Mouse (Mus musculus): Measurements from ENCODE around the gene Anapc15-ps.

Gene Anapc15-ps

GRCm38 (mm10) chr10:95667371-95668030 lies 5.8 kb downstream of the Anapc15-ps start:
- DNase-seq (ENCODE audit: low read depth) = no peak

GRCm38 (mm10) chr10:95666791-95667190 lies 6.5 kb downstream of the Anapc15-ps start:
- DNase-seq (ENCODE audit: low read depth) = no peak

- no peak for DNase-seq (ENCODE audit: low read depth)
Observed at GRCm38 (mm10) chr10:95665426-95665990, 7.7 kb downstream of the Anapc15-ps start.

- DNase-seq (ENCODE audit: low read depth) = no peak
Observed at GRCm38 (mm10) chr10:95664613-95665012, 8.6 kb downstream of the Anapc15-ps start.

- DNase-seq (ENCODE audit: low read depth) = no peak
Observed at GRCm38 (mm10) chr10:95660356-95660755, 12.9 kb downstream of the Anapc15-ps start.

GRCm38 (mm10) chr10:95659471-95660150 lies 13.6 kb downstream of the Anapc15-ps start:
- no peak for DNase-seq (ENCODE audit: low read depth)

GRCm38 (mm10) chr10:95658836-95659343 lies 14.4 kb downstream of the Anapc15-ps start:
- no peak for DNase-seq (ENCODE audit: low read depth)

GRCm38 (mm10) chr10:95656236-95657225 lies 16.7 kb downstream of the Anapc15-ps start:
- no peak for DNase-seq (ENCODE audit: low read depth)

- no peak for DNase-seq (ENCODE audit: low read depth)
Observed at GRCm38 (mm10) chr10:95652131-95652530, 21.1 kb downstream of the Anapc15-ps start.

GRCm38 (mm10) chr10:95648326-95648888 lies 24.8 kb downstream of the Anapc15-ps start:
- DNase-seq (ENCODE audit: low read depth) = no peak

GRCm38 (mm10) chr10:95647128-95647527 lies 26.1 kb downstream of the Anapc15-ps start:
- DNase-seq (ENCODE audit: low read depth) = no peak

GRCm38 (mm10) chr10:95646576-95646975 lies 26.7 kb downstream of the Anapc15-ps start:
- DNase-seq (ENCODE audit: low read depth) = no peak

- DNase-seq (ENCODE audit: low read depth) = peak; percentile 85
Observed at GRCm38 (mm10) chr10:95643696-95644360, 29.4 kb downstream of the Anapc15-ps start.

GRCm38 (mm10) chr10:95643042-95643441 lies 30.2 kb downstream of the Anapc15-ps start:
- no peak for DNase-seq (ENCODE audit: low read depth)

GRCm38 (mm10) chr10:95641335-95641734 lies 31.9 kb downstream of the Anapc15-ps start:
- no peak for DNase-seq (ENCODE audit: low read depth)

GRCm38 (mm10) chr10:95639429-95639828 lies 33.8 kb downstream of the Anapc15-ps start:
- no peak for DNase-seq (ENCODE audit: low read depth)

- DNase-seq (ENCODE audit: low read depth) = no peak
Observed at GRCm38 (mm10) chr10:95634751-95635150, 38.5 kb downstream of the Anapc15-ps start.

GRCm38 (mm10) chr10:95634261-95634660 lies 39.0 kb downstream of the Anapc15-ps start:
- no peak for DNase-seq (ENCODE audit: low read depth)

GRCm38 (mm10) chr10:95631568-95631967 lies 41.7 kb downstream of the Anapc15-ps start:
- DNase-seq (ENCODE audit: low read depth) = peak; percentile 47

GRCm38 (mm10) chr10:95630726-95631345 lies 42.4 kb downstream of the Anapc15-ps start:
- DNase-seq (ENCODE audit: low read depth) = peak; percentile 92
